Mouse (Mus musculus): ENCODE data around the gene Klk6.

Gene Klk6

DNA sequence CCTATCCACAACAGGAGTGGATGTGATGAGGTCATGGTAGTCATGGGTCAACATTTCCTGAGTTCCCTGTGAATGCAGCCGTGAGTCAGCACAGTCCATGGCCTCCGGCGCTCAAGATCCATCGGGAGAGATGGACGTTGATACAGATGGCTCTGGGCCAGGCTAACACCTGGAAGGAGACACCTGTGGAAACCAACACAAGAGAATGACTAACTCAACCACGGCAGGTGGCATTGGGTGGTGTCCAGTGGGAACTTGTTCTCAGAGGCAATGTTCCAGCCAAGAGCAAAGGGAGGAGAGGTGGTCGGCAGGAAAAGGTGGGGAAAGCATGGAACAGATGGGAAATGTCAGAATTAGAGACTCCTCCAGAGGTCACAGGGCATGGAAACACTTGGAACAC lies 2.7 kb upstream of the Klk6 start:
- no peak for DNase-seq (ENCODE audit: low spot score in 2 of 2)

DNA sequence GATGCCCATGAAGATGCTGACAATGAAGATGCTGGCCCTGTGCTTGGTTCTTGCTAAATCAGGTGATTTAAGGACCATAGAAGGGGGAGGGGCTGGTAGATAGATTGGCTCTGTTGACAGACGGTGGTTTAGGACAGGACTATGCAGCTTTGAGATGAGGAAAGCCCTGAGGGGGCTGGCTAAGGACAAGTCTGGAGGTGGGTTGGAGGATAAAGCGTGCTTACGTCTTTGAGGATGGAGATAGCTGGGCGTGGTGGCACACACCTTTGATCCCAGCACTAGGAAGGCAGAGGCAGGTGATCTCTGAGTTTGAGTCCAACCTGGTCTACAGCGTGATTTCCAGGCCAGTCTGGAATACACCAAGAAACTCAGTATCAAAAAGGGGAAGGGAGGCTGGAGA lies 1.8 kb downstream of the Klk6 start:
- DNase-seq (ENCODE audit: low spot score in 2 of 2), result no peak

DNA sequence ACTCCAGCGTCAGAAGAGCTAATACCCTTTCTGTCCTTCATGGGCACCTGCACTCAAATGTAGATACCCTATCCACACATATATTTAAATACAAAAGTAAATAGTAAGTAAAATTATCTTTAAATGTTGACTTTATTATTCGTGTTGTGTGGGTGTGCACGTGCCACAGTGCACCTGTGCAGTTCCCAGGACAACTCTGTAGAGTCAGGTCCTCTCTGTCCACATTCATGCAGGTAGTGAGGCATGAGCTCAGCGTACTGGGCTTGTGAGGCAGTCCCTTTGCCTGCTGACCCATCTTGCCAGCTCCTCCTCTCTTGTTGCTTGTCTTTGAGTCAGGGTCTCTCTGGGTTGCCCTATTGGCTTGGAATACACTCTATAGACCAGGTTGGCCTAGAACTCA lies 3.4 kb downstream of the Klk6 start:
- no peak for DNase-seq (ENCODE audit: low spot score in 2 of 2)

DNA sequence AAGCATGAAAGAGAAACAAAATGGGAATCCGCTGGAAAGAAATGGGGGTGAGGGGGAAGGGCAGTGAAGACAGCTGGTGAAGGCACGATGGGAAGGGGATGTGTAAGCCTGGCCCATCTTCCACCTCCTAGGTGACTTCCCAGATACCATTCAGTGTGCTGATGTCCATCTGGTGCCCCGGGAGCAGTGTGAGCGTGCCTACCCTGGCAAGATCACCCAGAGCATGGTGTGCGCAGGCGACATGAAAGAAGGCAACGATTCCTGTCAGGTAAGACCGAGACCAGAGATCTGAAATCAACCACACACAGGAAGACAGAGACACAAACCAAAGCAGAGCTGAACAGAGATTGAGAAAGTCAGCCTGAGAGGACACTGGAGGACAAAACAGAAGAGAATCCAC lies 4.7 kb downstream of the Klk6 start:
- DNase-seq (ENCODE audit: low spot score in 2 of 2), result no peak

DNA sequence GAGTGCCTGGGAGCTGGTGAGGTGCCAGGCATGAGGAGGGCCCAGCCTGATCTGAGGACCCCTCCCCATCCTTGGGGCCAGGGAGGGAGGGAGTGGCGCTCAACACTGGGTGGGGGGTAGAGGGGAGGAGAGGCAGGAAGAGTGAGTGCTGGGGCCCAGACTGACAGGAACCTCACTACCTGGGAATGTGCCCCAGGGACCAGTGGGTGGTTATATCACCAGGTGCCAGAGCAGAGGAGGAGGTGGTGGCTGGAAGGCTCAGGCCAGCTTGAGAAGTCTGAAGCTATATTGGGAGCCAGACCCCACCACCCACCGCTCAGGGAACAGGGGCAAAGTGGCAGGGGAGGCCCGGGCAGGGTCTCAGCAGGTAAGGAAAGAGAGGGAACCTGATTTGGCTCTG lies 17.4 kb downstream of the Klk6 start, which contains the start of gene Klk5:
Gene Klk5, plus strand, starts transcription at position 271 of the 400 bp plus-strand sequence.
- DNase-seq (ENCODE audit: low spot score in 2 of 2), result no peak

DNA sequence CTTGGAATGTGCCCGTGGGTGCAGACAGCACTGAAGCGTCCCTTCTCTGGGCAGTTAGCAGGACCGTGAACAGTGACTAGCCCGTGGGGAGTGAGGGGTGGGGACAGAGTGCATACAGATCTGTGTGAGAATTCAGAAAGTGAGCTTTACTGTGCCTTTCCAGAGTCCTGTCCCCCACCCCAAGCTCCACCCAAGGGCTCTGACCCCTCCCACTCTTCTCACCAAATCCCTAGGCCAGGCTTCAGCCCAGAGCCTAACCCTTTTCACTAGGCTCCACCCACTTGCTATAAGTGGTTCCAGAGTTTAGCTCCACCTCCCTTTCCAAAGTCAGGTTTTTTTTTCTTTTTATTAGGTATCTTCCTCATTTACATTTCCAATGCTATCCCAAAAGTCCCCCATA lies 19.5 kb downstream of the Klk6 start:
- no peak for DNase-seq (ENCODE audit: low spot score in 2 of 2)

DNA sequence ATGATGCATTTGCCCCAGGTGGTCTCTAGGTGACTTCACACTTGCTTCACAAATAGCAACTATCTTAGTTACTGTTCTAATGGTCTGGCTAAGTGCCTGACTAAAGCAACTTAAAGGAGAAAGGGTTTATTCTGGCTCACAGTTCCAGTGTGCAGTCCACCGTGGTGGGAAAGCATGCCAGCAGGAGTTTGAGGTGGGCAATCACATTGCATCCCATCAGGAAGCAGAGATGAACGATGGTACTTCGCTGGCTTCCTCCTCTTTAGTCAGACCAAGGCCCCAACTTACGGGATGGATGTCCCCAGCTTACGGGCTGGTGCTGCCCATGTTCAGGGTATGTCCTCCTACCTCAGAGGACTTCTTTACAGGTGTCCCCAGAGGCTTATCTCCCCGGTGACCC lies 27.3 kb downstream of the Klk6 start:
- no peak for DNase-seq (ENCODE audit: low spot score in 2 of 2)

DNA sequence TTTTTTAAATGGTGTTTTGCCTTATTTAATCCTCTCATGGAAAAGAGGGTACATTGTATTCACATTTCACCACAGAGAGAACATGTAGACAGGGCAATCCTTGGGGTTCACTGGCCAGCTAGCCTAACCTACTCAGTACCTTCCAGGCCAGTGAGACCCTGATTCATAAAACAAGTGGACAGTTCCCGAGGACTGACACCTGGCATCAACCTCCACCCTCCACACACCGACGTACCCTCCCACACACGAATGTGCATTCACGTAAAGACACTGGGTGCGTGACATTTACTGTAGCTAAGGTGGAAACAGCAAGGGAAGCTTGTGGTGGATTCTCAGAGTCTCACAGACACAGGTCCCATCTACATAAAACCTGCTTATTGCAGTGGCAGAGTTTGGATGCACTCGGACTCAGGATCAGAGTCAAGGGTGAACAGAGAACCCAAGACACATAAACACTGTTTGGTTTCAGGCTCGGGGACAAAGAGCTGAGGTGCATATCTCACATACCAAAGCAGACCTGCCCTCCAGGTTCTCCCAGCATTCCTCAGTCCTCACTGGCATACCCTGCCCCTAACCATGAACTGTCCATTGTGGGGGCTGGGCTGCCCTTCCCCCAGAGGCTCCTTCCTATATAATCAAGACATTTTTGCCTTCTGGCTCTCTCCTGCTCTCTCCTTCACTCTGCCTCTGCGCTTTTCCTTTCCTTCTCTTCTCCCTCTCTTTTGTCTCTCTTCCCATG lies 30.5 kb downstream of the Klk6 start:
- no peak for DNase-seq (ENCODE audit: low spot score in 2 of 2)

DNA sequence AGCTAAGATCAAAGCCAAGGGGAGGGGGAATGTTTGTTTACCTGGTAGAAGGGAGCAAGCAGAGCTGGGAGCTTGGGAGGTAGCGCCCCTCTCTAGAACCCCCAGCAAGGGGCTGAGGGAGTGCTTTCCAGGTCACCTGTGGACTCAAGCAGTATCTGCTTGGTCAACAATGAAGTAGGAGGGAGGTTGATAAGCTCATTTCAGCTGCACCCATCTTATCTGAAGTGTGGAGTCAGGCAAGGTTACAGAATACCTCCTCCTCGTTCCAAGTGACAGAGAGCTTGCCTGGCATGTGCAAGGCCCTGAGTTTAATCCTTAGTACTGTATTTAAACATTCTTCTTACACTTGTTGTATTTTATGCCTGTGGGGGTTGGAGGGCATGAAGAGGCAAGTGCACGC lies 31.4 kb downstream of the Klk6 start:
- no peak for DNase-seq (ENCODE audit: low spot score in 2 of 2)

DNA sequence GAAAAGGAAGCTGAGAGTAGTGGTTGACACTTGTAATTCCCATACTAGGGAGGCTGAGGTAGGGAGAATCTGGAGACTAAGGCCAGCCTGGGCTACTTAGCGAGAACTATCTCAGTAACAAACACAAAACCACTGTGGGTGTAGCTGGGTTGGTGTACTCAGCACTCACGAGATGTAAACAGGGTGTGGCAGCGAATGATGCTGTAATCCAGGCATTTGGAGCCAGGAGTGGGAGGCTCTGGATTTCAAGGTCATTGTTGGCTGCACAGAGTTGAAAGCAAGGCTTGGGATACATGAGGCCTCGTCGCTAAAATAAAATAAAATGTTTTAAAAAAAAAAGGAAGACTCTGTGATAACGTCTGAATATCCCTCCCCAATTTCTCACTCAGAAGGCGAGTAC lies 32.0 kb downstream of the Klk6 start:
- DNase-seq (ENCODE audit: low spot score in 2 of 2), result no peak

DNA sequence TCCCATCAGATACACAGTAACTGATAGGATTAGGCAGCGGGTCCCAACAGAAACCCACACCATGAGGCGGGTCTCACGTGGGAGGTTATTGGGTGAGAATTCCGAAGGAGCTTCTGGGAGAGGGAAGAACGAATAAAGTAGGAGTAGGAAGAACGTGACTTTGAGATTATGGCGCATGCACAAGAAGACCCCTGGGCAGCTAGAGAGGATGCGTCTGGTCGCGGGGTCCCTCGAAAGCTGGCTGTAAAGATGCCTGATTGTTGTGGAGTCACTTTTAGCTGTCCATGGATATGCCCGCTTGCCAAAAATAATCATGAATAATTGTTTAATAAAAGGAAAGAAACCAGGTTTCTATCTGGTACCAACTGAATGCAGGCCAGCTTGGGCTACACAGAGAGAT lies 33.2 kb downstream of the Klk6 start:
- no peak for DNase-seq (ENCODE audit: low spot score in 2 of 2)

DNA sequence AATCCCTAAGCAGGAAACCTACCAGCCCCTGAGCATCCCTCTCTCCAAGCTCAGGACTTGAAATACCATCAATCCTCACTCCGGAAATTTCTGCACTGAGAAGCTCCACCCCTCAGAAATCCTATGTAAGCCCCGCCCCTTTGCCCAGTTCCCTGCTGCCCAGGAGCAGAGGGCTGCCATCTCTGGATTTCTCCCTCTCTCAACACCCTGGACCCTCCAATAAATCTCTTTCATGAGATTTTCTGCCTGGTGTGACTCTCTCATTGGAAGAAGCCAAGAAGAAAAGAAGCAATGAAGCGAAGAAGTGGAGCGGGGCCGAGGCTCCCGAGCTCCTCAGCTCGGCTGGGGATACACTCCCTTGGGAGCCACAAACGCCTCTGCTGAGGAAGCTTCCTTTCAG lies 36.1 kb downstream of the Klk6 start:
- no peak for DNase-seq (ENCODE audit: low spot score in 2 of 2)

DNA sequence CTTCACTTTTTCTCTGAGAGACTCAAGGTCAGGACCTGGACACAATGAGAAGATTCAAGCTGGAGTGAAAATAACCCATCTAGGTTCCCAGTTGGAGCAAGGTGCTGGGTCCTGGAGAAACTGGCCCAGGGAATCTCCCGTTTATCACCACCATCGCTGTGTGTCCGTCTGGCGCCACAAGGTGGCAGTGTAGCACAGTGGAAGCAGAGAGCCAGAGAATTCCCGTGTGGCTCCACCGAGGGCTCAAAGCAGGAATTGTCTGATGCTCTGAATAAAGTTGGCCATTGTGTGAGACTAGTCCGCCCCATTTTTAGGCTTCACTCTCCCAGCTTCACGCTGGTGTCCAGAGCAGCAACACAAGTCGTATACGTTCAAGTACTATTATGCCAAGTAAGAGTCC lies 48.9 kb downstream of the Klk6 start:
- DNase-seq (ENCODE audit: low spot score in 2 of 2), result peak; percentile 36 to 52

DNA sequence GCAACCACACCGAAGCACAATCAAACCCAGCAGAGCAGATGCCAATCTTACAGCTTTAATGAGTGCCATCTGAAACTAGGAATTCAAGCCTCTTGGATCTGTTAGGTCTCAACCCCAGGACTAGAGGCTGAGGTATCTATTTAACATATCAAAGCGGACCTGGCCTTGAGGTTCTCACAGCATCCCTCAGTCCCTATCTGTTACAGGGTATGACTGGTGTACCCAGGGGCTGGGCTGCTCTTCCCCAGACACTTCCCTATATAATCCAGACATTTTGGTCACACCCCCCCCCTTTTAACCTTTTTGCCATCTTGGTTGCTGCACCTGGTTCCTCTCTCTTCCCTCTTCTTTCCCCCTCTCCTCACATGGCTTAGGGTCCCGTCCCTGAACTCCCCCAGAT lies 49.4 kb downstream of the Klk6 start:
- DNase-seq (ENCODE audit: low spot score in 2 of 2), result no peak

DNA sequence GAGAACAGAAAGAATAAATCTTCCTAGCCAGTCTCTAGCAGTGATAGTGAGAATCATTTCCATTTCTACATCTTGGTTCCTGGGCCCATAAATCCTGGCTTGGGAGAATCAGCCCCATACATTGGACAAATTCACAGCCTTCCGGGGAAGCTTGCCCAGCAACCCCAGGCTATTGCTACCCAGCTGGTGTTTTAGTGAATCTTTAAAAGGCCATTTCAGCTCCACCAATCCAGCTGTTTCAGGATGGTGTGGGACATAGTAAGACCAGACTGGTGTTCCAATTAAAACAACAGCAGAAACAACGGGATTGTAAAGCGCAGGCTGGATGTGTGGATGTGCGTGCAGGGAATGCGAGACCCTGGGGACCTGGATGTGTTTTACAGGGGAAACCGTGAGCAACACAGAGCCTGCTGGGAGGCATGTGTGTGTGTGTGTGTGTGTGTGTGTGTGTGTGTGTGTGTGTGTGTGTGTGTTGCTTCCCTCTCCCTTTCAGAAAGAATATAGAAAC lies 50.6 kb downstream of the Klk6 start:
- DNase-seq (ENCODE audit: low spot score in 2 of 2), result no peak

DNA sequence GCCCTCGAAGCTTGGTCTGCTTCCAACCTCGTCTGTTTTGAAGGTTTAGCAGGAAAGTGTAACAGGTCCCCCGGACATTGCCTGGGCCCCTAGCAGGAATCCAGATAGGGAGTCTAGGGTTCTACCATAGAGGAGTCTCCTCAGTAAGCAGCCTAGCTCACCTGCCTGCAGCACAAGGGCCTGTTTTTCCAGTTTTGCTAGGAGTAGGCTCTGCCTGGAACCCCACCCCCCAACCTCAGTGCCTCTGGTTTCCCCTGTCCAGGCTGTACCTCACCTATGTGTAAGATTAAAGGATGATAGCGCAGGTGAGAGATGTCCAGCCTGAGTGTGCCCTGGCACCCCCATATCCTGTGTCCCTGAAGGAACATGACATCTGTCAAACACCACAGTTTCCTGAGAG lies 52.1 kb downstream of the Klk6 start:
- no peak for DNase-seq (ENCODE audit: low spot score in 2 of 2)

DNA sequence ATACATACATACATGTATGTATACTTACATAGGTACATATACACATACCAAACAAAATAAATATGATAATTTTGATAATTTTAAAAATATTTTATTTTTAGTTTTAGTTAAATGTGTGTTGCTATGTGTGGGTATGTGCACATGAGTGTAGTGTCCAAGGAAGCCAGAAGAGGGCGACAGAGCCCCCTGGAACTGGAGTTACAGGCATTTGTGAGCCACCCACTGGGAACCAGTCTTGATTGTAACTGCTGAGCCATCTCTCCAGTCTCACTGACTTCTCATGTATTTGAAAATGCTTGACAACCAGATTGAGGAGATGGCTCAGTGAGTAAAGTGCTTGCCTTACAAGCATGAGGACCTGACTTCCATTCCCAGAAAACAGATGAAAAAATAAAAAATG lies 54.0 kb downstream of the Klk6 start:
- DNase-seq (ENCODE audit: low spot score in 2 of 2), result no peak

DNA sequence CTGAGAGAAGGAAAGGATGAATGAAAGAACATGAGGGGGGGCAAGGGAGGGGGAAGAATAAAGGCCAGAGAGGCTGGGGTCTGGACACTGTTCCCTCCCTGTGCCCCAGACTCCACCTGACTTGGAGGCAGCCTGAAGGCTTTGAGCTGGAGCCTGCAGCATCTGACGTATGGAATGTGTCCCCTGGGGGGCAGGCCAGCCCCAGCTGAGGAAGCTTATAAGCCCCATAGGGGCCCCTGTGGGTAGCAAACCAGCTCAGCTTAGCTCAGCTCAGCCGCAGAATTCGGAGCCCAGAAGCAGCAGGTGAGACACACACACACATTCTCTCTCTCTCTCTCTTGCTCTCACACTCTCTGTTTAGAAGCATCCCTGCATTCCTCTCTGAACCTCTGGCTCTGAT lies 56.6 kb downstream of the Klk6 start, which contains the start of gene Klk4:
Gene Klk4, plus strand, starts transcription at position 249 of the 400 bp plus-strand sequence.
- no peak for DNase-seq (ENCODE audit: low spot score in 2 of 2)

Measured in right cerebral cortex, postnatal 36 days (tissue).